Mouse (Mus musculus) stomach, embryonic 14.5 days (tissue): Measurements from ENCODE around the gene Cfap100. TPM values are rescaled to one million over a fixed set of nuclear protein-coding genes. Genes with fewer than 3 reads are reported as not detected.

Experiments
- ATAC-seq: fragments of 200-750 bp; cut with Nextera tagmentation; 2 replicates; pipeline ENCODE4 v1.8.0; 2017; ENCODE audit warnings: low read depth, moderate TSS enrichment; ENCODE audit not compliant: insufficient number of reproducible peaks, insufficient read depth, low FRiP score
- H3K27ac ChIP-seq: fragments of 300-500 bp; sonication (generic); 2 replicates; pipeline ENCODE4 v1.5.1; 2014; ENCODE audit warnings: mild to moderate bottlenecking, low read length, moderate library complexity, mixed read lengths
- H3K27me3 ChIP-seq: fragments of 300-500 bp; sonication (generic); 2 replicates; pipeline ENCODE4 v1.6.1; 2014; ENCODE audit warnings: low read length, control low read depth, mixed read lengths; ENCODE audit not compliant: control insufficient read depth, insufficient read depth
- H3K36me3 ChIP-seq: fragments of 300-500 bp; sonication (generic); 2 replicates; pipeline ENCODE4 v1.6.1; 2014; ENCODE audit warnings: mild to moderate bottlenecking, control low read depth, low read length, moderate library complexity, mixed read lengths; ENCODE audit not compliant: control insufficient read depth, insufficient read depth
- H3K4me1 ChIP-seq: fragments of 300-500 bp; sonication (generic); 2 replicates; pipeline ENCODE4 v1.6.1; 2014; ENCODE audit warnings: low read length, control low read depth, mixed read lengths; ENCODE audit not compliant: control insufficient read depth, insufficient read depth
- H3K4me2 ChIP-seq: fragments of 300-500 bp; sonication (generic); replicated peaks from 2 replicates; pipeline ENCODE4 v1.6.1; 2014; ENCODE audit warnings: low read depth, low read length, control low read depth
- H3K4me3 ChIP-seq: fragments of 300-500 bp; sonication (generic); 2 replicates; pipeline ENCODE4 v1.5.1; 2014; ENCODE audit warnings: low read depth, low read length, control low read depth
- H3K9ac ChIP-seq: fragments of 300-500 bp; sonication (generic); replicated peaks from 2 replicates; pipeline ENCODE4 v1.6.1; 2014; ENCODE audit warnings: low read depth, mild to moderate bottlenecking, control low read depth, low read length, moderate library complexity, mixed read lengths
- H3K9me3 ChIP-seq: fragments of 300-500 bp; sonication (generic); 2 replicates; pipeline ENCODE4 v1.6.1; 2016; ENCODE audit warnings: low read depth, low read length, control low read depth; ENCODE audit not compliant: control insufficient read depth
- WGBS: fragments of 180-500 bp; shearing (Covaris S2); extraction: QIAGEN DNeasy Blood & Tissue Kit; methylation state at CpG from one replicate; pipeline ENCODE4 v1.1.7; 2014; 5-methylcytosine and 5-hydroxymethylcytosine counted together
- polyA plus RNA-seq: library from polyadenylated mRNA; unstranded; fragments of >200 nt; fragmentation: Nextera tagmentation; extraction: Ambion mirVana; gene quantifications from 2 replicates; pipeline ENCODE4 v1.2.1, GENCODE M21; 2014

Gene Cfap100
- polyA plus RNA-seq, 1 experiment from 2014 or later, result 0.61 TPM

DNA sequence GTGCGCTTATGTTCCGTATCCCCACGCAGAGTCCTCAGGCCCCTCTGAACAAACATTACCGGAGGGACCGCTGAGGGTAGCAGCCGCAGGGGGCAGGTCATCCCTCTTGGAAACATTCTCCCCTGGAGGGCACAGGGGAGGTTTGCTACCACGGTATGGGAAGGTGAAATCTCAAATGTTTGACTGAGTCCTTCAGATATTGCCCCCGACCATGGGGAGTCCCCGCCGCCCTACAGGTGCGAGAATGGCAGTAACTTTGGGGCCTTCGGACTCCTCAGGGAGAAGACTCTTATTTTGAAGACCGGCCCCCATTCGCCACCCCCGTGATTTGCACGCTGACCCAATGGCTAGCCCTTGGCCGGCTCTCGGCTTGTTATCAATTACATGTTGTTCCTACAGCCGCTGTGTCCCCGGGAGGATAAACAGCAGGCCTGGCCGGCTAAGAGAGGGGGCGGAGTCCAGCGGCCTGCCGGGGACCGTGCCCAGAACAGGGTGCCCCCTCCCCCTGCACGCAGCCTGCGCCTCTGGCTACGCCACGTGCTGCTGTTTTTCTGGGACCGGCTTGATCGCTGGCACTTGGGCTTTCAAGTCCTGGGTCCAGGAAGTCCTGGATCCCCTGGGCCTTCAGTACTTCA, 34.7 kb upstream of the Cfap100 start:
- peak overlapping the region; percentile 59 for H3K4me3 ChIP-seq
- peak overlapping the region; percentile 58 for H3K9ac ChIP-seq
- WGBS, result under 1% methylated on average over 31 of the region's 31 CpGs
- H3K4me2 ChIP-seq, result peak overlapping the region; percentile 100
- peaks cover 14% of the 10 kb centered on the region; the same call in 1 of the 2 replicates for H3K27me3 ChIP-seq
- no peaks in the 10 kb centered on the region for H3K36me3 ChIP-seq
- peak overlapping the region; percentile 15; the same call in 1 of the 2 replicates for H3K27ac ChIP-seq
- no peaks in the 10 kb centered on the region for H3K9me3 ChIP-seq
- peaks cover 13% of the 10 kb centered on the region; the same call in 1 of the 2 replicates for H3K4me1 ChIP-seq
- peak; percentile 79 for ATAC-seq

DNA sequence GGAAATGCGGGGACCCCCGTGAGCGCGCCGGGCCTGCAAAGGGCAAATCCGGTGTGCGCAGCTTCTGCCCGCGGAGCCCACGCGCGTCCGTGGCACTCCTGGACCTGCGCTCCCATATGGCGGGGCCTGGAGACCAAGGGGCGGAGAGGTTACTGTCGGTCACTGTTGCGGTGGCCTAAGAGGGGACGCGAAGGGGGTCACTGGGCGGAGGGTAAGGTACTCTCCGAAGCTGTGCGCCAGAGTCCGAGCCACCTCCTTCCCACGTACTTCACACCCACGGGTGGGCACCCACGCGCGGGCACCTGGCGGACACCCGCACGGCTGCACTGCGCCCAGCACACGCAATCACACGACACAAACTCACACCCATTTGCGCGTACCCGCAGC, 34.2 kb upstream of the Cfap100 start:
- H3K9me3 ChIP-seq, result no peaks in the 10 kb centered on the region
- H3K27ac ChIP-seq, result no peak overlapping the region
- peaks cover 14% of the 10 kb centered on the region; the same call in 1 of the 2 replicates for H3K27me3 ChIP-seq
- peak; percentile 7; the same call in 1 of the 2 replicates for ATAC-seq
- no peaks in the 10 kb centered on the region for H3K36me3 ChIP-seq
- 0% methylated on average over 38 of the region's 38 CpGs for WGBS
- peak overlapping the region; percentile 59 for H3K4me3 ChIP-seq
- peak overlapping the region; percentile 58 for H3K9ac ChIP-seq
- H3K4me2 ChIP-seq, result peak overlapping the region; percentile 100
- peaks cover 13% of the 10 kb centered on the region; the same call in 1 of the 2 replicates for H3K4me1 ChIP-seq

DNA sequence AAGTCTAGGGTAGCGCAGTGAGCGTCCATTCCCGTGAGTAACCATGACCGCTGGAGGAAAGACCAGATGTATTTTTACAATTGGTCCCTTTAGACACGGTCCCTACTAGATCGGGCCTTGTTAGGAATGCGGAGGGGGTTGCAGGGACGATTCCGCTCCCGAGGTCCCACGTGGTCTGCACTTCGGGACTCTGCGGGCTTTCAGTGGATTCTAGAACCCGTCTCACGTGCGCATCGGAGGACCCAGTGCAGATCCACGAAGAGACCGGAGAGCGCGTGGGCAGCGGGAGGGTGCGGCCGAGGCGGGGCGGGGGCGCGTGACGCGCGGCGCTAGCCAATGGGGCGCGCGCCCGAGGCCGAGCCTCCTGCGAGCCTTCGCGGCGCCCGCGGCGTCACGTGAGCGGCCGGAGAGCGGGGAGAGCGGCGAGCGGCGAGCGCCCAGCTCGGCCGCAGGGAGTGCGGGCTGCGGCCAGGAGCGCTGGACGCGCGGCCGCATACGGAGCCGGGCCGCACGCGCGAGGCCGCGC, 33.6 kb upstream of the Cfap100 start, which contains the start of gene Klf15:
Gene Klf15 (plus strand): TSS at position 396 of the 526 bp plus-strand sequence.
- Histone ChIP-seq H3K4me1 (peaks cover 13% of the 10 kb centered on the region; the same call in 1 of the 2 replicates), H3K27me3 (peaks cover 14% of the 10 kb centered on the region; the same call in 1 of the 2 replicates), H3K9ac (peak within 1 kb of the TSS; percentile 58), H3K9me3 (no peaks in the 10 kb centered on the region), H3K4me3 (peak within 1 kb of the TSS; percentile 59), H3K4me2 (peak within 1 kb of the TSS; percentile 100), H3K27ac (no peak within 1 kb of the TSS), H3K36me3 (no peaks in the 10 kb centered on the region)
- peak; percentile 80 for ATAC-seq
- under 1% methylated on average over 70 of the region's 70 CpGs for WGBS

DNA sequence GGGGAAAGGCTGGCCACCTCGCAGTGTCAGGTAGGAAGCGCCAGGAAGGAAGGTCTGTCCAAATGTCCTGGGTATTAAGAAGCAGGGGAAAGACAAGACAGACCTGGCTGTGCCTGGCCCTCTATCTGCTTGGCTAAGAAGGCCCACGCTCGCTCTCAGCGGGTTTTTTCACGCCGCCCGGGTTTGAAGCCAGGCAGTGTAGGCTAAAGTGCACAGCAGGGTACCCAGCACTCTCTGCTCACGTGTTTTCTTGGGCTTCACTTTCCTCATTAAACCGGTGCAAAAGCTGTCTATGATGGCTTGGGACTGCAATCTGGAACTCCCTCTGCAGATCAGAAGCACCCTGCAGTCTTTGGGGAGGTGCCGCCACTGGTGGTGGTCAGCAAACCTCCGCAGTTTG, 33.2 kb upstream of the Cfap100 start:
- WGBS, result 13% methylated on average over 12 of the region's 12 CpGs
- no peak for ATAC-seq
- Histone ChIP-seq H3K27ac (no peak overlapping the region), H3K36me3 (no peaks in the 10 kb centered on the region), H3K9ac (no peak overlapping the region; the same call in 1 of the 2 replicates), H3K4me1 (peaks cover 13% of the 10 kb centered on the region; the same call in 1 of the 2 replicates), H3K4me2 (peak overlapping the region; percentile 100), H3K9me3 (no peaks in the 10 kb centered on the region), H3K27me3 (peaks cover 14% of the 10 kb centered on the region; the same call in 1 of the 2 replicates), H3K4me3 (peak overlapping the region; percentile 59)

DNA sequence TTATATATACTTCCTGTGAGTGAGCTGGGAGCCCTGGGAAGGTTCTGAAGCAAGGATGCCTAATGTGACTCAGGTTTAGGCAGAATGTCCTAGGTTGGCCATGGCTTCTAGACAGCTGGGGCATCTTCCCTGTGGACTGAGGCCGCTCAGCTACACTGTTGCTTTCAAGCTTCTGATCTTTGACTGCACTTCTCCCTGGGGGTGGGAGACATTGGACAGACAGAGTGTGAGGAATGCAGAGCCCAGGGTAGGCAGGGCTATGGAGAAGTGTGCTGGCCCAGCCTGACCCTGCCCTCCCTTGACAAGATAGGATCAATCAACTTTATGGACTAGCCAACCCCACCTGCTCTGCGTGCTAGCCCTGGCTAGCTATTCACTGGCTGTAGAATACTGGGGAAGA, 32.6 kb upstream of the Cfap100 start:
- Histone ChIP-seq H3K9ac (no peak overlapping the region), H3K9me3 (no peaks in the 10 kb centered on the region), H3K27me3 (peaks cover 14% of the 10 kb centered on the region; the same call in 1 of the 2 replicates), H3K4me2 (no peak overlapping the region), H3K4me1 (peaks cover 13% of the 10 kb centered on the region; the same call in 1 of the 2 replicates), H3K4me3 (no peak overlapping the region), H3K36me3 (no peaks in the 10 kb centered on the region), H3K27ac (no peak overlapping the region)
- ATAC-seq, result no peak
- WGBS, result 47% methylated on average over 2 of the region's 2 CpGs

DNA sequence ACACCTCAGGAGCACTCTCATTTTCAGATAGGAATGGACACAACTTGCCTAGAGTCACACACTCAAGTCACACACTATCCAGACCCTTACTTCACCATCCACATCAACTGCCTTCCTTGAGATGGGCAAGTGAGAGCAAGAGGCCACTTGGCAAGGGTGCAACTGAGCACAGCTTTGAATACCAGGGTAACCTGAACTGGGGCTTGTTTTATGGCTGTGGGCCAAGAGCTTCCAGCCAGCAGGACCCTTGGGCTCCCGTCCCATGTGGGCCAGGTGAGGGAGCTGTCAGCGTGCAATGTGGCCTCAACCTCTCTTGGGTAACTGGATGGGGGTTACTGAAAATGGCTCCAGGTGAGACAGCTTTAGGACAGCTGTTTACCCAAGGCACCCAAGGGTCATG, 28.8 kb upstream of the Cfap100 start:
- no peak for ATAC-seq
- Histone ChIP-seq H3K36me3 (no peaks in the 10 kb centered on the region), H3K27me3 (peaks cover 14% of the 10 kb centered on the region; the same call in 1 of the 2 replicates), H3K4me1 (no peaks in the 10 kb centered on the region), H3K4me3 (no peak overlapping the region), H3K27ac (no peak overlapping the region), H3K4me2 (no peak overlapping the region), H3K9me3 (no peaks in the 10 kb centered on the region), H3K9ac (no peak overlapping the region)
- WGBS, result 79% methylated on average over 2 of the region's 2 CpGs

DNA sequence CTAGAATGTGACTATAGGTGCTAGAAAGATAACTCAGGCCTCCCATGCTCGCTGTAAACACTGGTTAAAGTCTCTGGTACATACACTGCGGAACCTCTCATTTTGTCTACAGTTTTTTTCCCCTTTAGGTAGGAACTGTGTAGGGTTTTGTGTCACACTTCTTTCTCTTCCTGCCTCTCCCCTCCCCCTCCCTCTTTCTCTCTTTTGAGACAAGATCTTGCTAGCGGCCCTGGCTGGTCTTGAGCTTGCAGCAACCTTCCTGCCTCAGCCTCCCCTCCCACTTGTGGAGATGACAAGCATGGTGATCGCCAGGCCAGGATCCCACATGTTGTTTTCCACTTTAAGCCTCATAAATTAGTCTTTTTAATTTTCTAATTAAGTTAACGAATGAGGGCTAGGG, 25.2 kb upstream of the Cfap100 start:
- 84% methylated on average over 5 of the region's 5 CpGs for WGBS
- Histone ChIP-seq H3K27ac (no peak overlapping the region), H3K4me2 (no peak overlapping the region), H3K9me3 (no peaks in the 10 kb centered on the region), H3K9ac (no peak overlapping the region), H3K27me3 (no peaks in the 10 kb centered on the region), H3K4me1 (no peaks in the 10 kb centered on the region), H3K36me3 (no peaks in the 10 kb centered on the region), H3K4me3 (no peak overlapping the region)
- ATAC-seq, result no peak

DNA sequence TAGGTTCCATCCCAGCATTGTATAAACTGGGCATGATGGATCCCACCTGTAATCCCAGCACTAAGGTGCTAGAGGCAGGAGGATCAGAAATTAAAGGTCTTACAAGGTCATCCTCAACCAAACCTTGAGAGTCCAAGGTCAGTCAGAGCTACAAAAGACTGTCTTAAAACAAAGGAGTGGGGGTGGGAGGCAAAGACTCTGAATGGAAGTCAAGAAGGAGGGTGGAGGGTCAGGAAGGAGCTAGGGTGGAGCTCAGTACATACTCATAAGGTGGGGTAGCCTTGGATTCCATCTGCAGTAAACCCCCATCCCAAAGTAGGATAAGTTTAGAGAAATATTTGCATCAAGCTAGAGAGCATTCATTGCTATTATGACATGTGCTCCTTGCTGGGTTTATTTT, 24.0 kb upstream of the Cfap100 start:
- Histone ChIP-seq H3K4me2 (no peak overlapping the region), H3K27me3 (no peaks in the 10 kb centered on the region), H3K9me3 (no peaks in the 10 kb centered on the region), H3K36me3 (no peaks in the 10 kb centered on the region), H3K4me1 (no peaks in the 10 kb centered on the region), H3K9ac (no peak overlapping the region), H3K27ac (no peak overlapping the region), H3K4me3 (no peak overlapping the region)
- ATAC-seq, result no peak
